Comparison of ENCODE assay signal across 24 mouse cellular contexts in genomic region chr2:170777572-170777971, GRCm38 (mm10). TPM values are rescaled to one million over a fixed set of nuclear protein-coding genes. Genes with fewer than 3 reads are reported as not detected.
DNase-seq lines count a peak whose midpoint lies in the region; ATAC-seq and TF ChIP-seq lines count a peak whose summit lies in the region.
"Had no signal": no experiment of that assay in that cellular context is flagged by ENCODE, and none has a peak within 500 bp of the region (broad histone marks: within the 10 kb centered on the region; RNA-seq: fewer than 3 reads in every experiment).

No protein-coding gene starts in this region.

- H3K4me3 ChIP-seq in forebrain, embryonic 13.5 days, result no peak overlapping the region
- no peak overlapping the region for H3K4me3 ChIP-seq in forebrain, embryonic 11.5 days (ENCODE audit: low read depth, low read length)
- H3K4me3 ChIP-seq in lung, adult 2 months (replicated peaks; ENCODE audit: extremely low read depth, low read depth, low read length), result no peak overlapping the region
- H3K4me3 ChIP-seq: embryonic facial prominence, embryonic 13.5 days; embryonic facial prominence, embryonic 15.5 days; erythroblast, embryonic 14.5 days; forebrain, embryonic 10.5 days; forebrain, embryonic 15.5 days had no signal

- 83% methylated on average over 6 of the region's 6 CpGs for WGBS in forebrain, embryonic 13.5 days
- 91% methylated on average over 6 of the region's 6 CpGs for WGBS in forebrain, embryonic 11.5 days
- WGBS in lung, adult 2 months, result 71% methylated on average over 6 of the region's 6 CpGs

- no peak for TF ChIP-seq CTCF in lung, adult 2 months (IDR thresholded peaks at IDR 0.05; ENCODE audit: insufficient read depth, low read length)

- H3K36me3 ChIP-seq in forebrain, embryonic 13.5 days (ENCODE audit: poor library complexity, severe bottlenecking), result no peaks in the 10 kb centered on the region
- no peaks in the 10 kb centered on the region for H3K36me3 ChIP-seq in forebrain, embryonic 11.5 days (ENCODE audit: control insufficient read depth, insufficient read depth, low read length)
- H3K36me3 ChIP-seq: embryonic facial prominence, embryonic 13.5 days; embryonic facial prominence, embryonic 15.5 days; forebrain, embryonic 10.5 days; forebrain, embryonic 15.5 days had no signal

- no peak for TF ChIP-seq POLR2A in lung, adult 2 months (IDR thresholded peaks at IDR 0.05; ENCODE audit: borderline replicate concordance, extremely low read depth, low read depth, low read length)

- no peaks in the 10 kb centered on the region for H3K27me3 ChIP-seq in forebrain, embryonic 13.5 days
- no peaks in the 10 kb centered on the region for H3K27me3 ChIP-seq in forebrain, embryonic 11.5 days (ENCODE audit: control insufficient read depth, insufficient read depth, low read length)
- H3K27me3 ChIP-seq: CH12.LX; embryonic facial prominence, embryonic 13.5 days; embryonic facial prominence, embryonic 15.5 days; forebrain, embryonic 15.5 days had no signal

- ATAC-seq in forebrain, embryonic 13.5 days, result no peak
- no peak for ATAC-seq in forebrain, embryonic 11.5 days (replicated peaks; ENCODE audit: low FRiP score)
- ATAC-seq in frontal cortex, adult (ENCODE audit: low TSS enrichment), result peak; percentile 73
- ATAC-seq: activated CD4-positive, CD25-positive, alpha-beta regulatory T cell, adult 4 months; CD4-positive, CD25-positive, alpha-beta regulatory T cell, adult 4 months; forebrain, embryonic 15.5 days had no signal

- no peak for DNase-seq in forebrain, embryonic 11.5 days (ENCODE audit: low spot score)
- no peak for DNase-seq in frontal cortex, adult 2 months (ENCODE audit: extremely low spot score in 1 of 2, low spot score in 1 of 2)
- peak; percentile 70 for DNase-seq in brain, adult 2 months (ENCODE audit: low read depth, low spot score)
- no peak for DNase-seq in lung, adult 2 months
- no peak for DNase-seq in kidney, adult 8-10 months
- DNase-seq: adrenal gland, adult 8-10 months; adrenal gland, postnatal 14 days; adrenal gland, postnatal 36 days; B cell, adult 2 months; cerebellum, adult 11 months; cerebellum, adult 18-20 months; cerebellum, adult 8-10 months; cerebellum, adult 9-11 months; embryo, embryonic 11 days had no signal

- H3K27ac ChIP-seq in forebrain, embryonic 13.5 days, result 0 out of 2 replicates have a peak overlapping the region, but pooled peaks have one; percentile 2
- no peak overlapping the region for H3K27ac ChIP-seq in forebrain, embryonic 11.5 days (ENCODE audit: low read depth, low read length)
- H3K27ac ChIP-seq: embryonic facial prominence, embryonic 13.5 days; embryonic facial prominence, embryonic 15.5 days; forebrain, embryonic 10.5 days; forebrain, embryonic 15.5 days had no signal

- no peak overlapping the region for H3K9ac ChIP-seq in forebrain, embryonic 13.5 days
- no peak overlapping the region for H3K9ac ChIP-seq in forebrain, embryonic 11.5 days (ENCODE audit: low read length)
- H3K9ac ChIP-seq: embryonic facial prominence, embryonic 13.5 days; embryonic facial prominence, embryonic 15.5 days; forebrain, embryonic 15.5 days had no signal

- peaks cover 16% of the 10 kb centered on the region for H3K4me1 ChIP-seq in forebrain, embryonic 13.5 days
- peaks cover 3% of the 10 kb centered on the region; the same call in 1 of the 2 replicates for H3K4me1 ChIP-seq in forebrain, embryonic 11.5 days (replicated peaks; ENCODE audit: control insufficient read depth, insufficient read depth, low read length)
- H3K4me1 ChIP-seq in lung, adult 2 months (ENCODE audit: control insufficient read depth, insufficient read depth, low read length), result no peaks in the 10 kb centered on the region
- H3K4me1 ChIP-seq: embryonic facial prominence, embryonic 15.5 days had no signal

- H3K9me3 ChIP-seq in forebrain, embryonic 13.5 days (replicated peaks), result no peaks in the 10 kb centered on the region
- no peaks in the 10 kb centered on the region for H3K9me3 ChIP-seq in forebrain, embryonic 11.5 days (ENCODE audit: control insufficient read depth, low read length)
- H3K9me3 ChIP-seq: embryonic facial prominence, embryonic 13.5 days; embryonic facial prominence, embryonic 15.5 days; forebrain, embryonic 10.5 days; forebrain, embryonic 15.5 days had no signal

- H3K4me2 ChIP-seq in forebrain, embryonic 13.5 days, result no peak overlapping the region
- H3K4me2 ChIP-seq in forebrain, embryonic 11.5 days (ENCODE audit: low read depth, low read length, severe bottlenecking), result no peak overlapping the region
- H3K4me2 ChIP-seq: embryonic facial prominence, embryonic 13.5 days; embryonic facial prominence, embryonic 15.5 days; forebrain, embryonic 15.5 days had no signal

RNA-seq across cellular contexts. Expression of gene Dok5, which starts 46.0 kb away (rescaled TPM):
- 30.4 and 30.5 TPM in 2 replicates for polyA plus RNA-seq in forebrain, embryonic 13.5 days (2015; fragmentation: Nextera tagmentation; extraction: Ambion mirVana)
- polyA plus RNA-seq in forebrain, embryonic 11.5 days (2014; fragmentation: Nextera tagmentation; extraction: Ambion mirVana), result 6.2 and 8.1 TPM in 2 replicates
- 28.9 and 30.2 TPM in 2 replicates for polyA plus RNA-seq in frontal cortex, adult 2 months (2012; rRNA removed)
- polyA plus RNA-seq in lung, adult 2 months (2012; rRNA removed), result 0.10 and 0.50 TPM in 2 replicates
- polyA plus RNA-seq: activated CD4-positive, CD25-positive, alpha-beta regulatory T cell, adult 4 months; CD4-positive, CD25-positive, alpha-beta regulatory T cell, adult 4 months; erythroblast, embryonic 14.5 days had no signal
